Mouse (Mus musculus) hindbrain, embryonic 10.5 days (tissue): Measurements from ENCODE around the gene Ccnd3. TPM values are rescaled to one million over a fixed set of nuclear protein-coding genes. Genes with fewer than 3 reads are reported as not detected.

Experiments used
- DNase-seq: peaks from one replicate; pipeline ENCODE4 v3.0.0-alpha.2; 2017; ENCODE audit warnings: low spot score
- H3K27ac ChIP-seq: fragments of 300-500 bp; sonication (generic); 2 replicates; pipeline ENCODE4 v1.5.1; 2016; ENCODE audit warnings: mild to moderate bottlenecking, moderate library complexity
- H3K27me3 ChIP-seq: fragments of 300-500 bp; sonication (generic); 2 replicates; pipeline ENCODE4 v1.6.1; 2016; ENCODE audit warnings: mild to moderate bottlenecking; ENCODE audit not compliant: poor library complexity, insufficient read depth, severe bottlenecking
- H3K36me3 ChIP-seq: fragments of 300-500 bp; sonication (generic); 2 replicates; pipeline ENCODE4 v1.6.1; 2016; ENCODE audit warnings: mild to moderate bottlenecking, moderate library complexity
- H3K4me1 ChIP-seq: fragments of 300-500 bp; sonication (generic); replicated peaks from 2 replicates; pipeline ENCODE4 v1.6.1; 2016; ENCODE audit warnings: mild to moderate bottlenecking
- H3K4me3 ChIP-seq: fragments of 300-500 bp; sonication (generic); 2 replicates; pipeline ENCODE4 v1.5.1; 2016; ENCODE audit warnings: mild to moderate bottlenecking, moderate library complexity
- H3K9me3 ChIP-seq: fragments of 300-500 bp; sonication (generic); 2 replicates; pipeline ENCODE4 v1.6.1; 2016; ENCODE audit warnings: mild to moderate bottlenecking, moderate library complexity
- WGBS: fragments of 180-500 bp; shearing (Covaris S2); methylation state at CpG from one replicate; pipeline ENCODE4 v1.1.7; 2016; 5-methylcytosine and 5-hydroxymethylcytosine counted together
- polyA plus RNA-seq: library from polyadenylated mRNA; unstranded; fragments of >200 nt; fragmentation: Nextera tagmentation; extraction: Ambion mirVana; gene quantifications from 2 replicates; pipeline ENCODE4 v1.2.1, GENCODE M21; 2016

The Ccnd3 gene
- polyA plus RNA-seq, 1 experiment from 2014 or later = 289 TPM

- Histone ChIP-seq H3K27me3 (0 out of 2 replicates have a peak, but pooled peaks cover 6% of the 10 kb centered on the region), H3K4me3 (no peak overlapping the region), H3K36me3 (no peaks in the 10 kb centered on the region), H3K27ac (no peak overlapping the region; the same call in 1 of the 2 replicates), H3K4me1 (peaks cover 47% of the 10 kb centered on the region), H3K9me3 (no peaks in the 10 kb centered on the region)
- no peak for DNase-seq
- 56% methylated on average over 12 of the region's 12 CpGs for WGBS
These were observed 3.3 kb downstream of the Ccnd3 start for GRCm38 (mm10) chr17:47508012-47508608.

- DNase-seq = no peak
- Histone ChIP-seq H3K4me1 (peaks cover 42% of the 10 kb centered on the region), H3K4me3 (no peak overlapping the region), H3K27ac (no peak overlapping the region), H3K27me3 (0 out of 2 replicates have a peak, but pooled peaks cover 6% of the 10 kb centered on the region), H3K36me3 (no peaks in the 10 kb centered on the region), H3K9me3 (no peaks in the 10 kb centered on the region)
- WGBS = 56% methylated on average over 9 of the region's 9 CpGs
These were observed 4.3 kb downstream of the Ccnd3 start for GRCm38 (mm10) chr17:47509031-47509705.

- peak; percentile 96 for DNase-seq
- H3K27me3 ChIP-seq = no peaks in the 10 kb centered on the region
- peaks cover 25% of the 10 kb centered on the region for H3K4me1 ChIP-seq
- no peaks in the 10 kb centered on the region for H3K36me3 ChIP-seq
- H3K9me3 ChIP-seq = no peaks in the 10 kb centered on the region
- 17% methylated on average over 25 of the region's 25 CpGs for WGBS
- peak overlapping the region; percentile 82 for H3K27ac ChIP-seq
- peak overlapping the region; percentile 34 for H3K4me3 ChIP-seq
These were observed 6.5 kb downstream of the Ccnd3 start for GRCm38 (mm10) chr17:47511111-47512020.

- H3K27ac ChIP-seq = peak overlapping the region; percentile 36; the same call in 1 of the 2 replicates
These were observed 8.3 kb downstream of the Ccnd3 start for GRCm38 (mm10) chr17:47512956-47513775.

GRCm38 (mm10) chr17:47515180-47515844 is 10.5 kb downstream of the Ccnd3 start:
- DNase-seq = no peak
- Histone ChIP-seq H3K9me3 (no peaks in the 10 kb centered on the region), H3K36me3 (no peaks in the 10 kb centered on the region), H3K27me3 (no peaks in the 10 kb centered on the region), H3K4me1 (peaks cover 38% of the 10 kb centered on the region), H3K4me3 (no peak overlapping the region), H3K27ac (no peak overlapping the region)
- WGBS = 79% methylated on average over 7 of the region's 7 CpGs

More at GRCm38 (mm10) chr17:47512956-47513775, 8.3 kb downstream of the Ccnd3 start:
- no peaks in the 10 kb centered on the region for H3K9me3 ChIP-seq
- no peak for DNase-seq
- H3K36me3 ChIP-seq = no peaks in the 10 kb centered on the region
- no peaks in the 10 kb centered on the region for H3K27me3 ChIP-seq
- WGBS = 74% methylated on average over 10 of the region's 10 CpGs
- no peak overlapping the region for H3K4me3 ChIP-seq
- H3K4me1 ChIP-seq = peaks cover 28% of the 10 kb centered on the region

- no peaks in the 10 kb centered on the region for H3K36me3 ChIP-seq
- no peaks in the 10 kb centered on the region for H3K9me3 ChIP-seq
- no peak overlapping the region for H3K4me3 ChIP-seq
- 98% methylated on average over 3 of the region's 3 CpGs for WGBS
- no peaks in the 10 kb centered on the region for H3K27me3 ChIP-seq
- H3K4me1 ChIP-seq = peaks cover 32% of the 10 kb centered on the region
- DNase-seq = no peak
- no peak overlapping the region for H3K27ac ChIP-seq
These were observed 11.4 kb downstream of the Ccnd3 start for GRCm38 (mm10) chr17:47516232-47516631.

- H3K27ac ChIP-seq = peak overlapping the region; percentile 83
- 0 out of 2 replicates have a peak overlapping the region, but pooled peaks have one; percentile 4 for H3K4me3 ChIP-seq
- H3K36me3 ChIP-seq = no peaks in the 10 kb centered on the region
- DNase-seq = peak; percentile 29
- no peaks in the 10 kb centered on the region for H3K9me3 ChIP-seq
- WGBS = 41% methylated on average over 8 of the region's 8 CpGs
- H3K27me3 ChIP-seq = no peaks in the 10 kb centered on the region
- peaks cover 41% of the 10 kb centered on the region for H3K4me1 ChIP-seq
These were observed 13.4 kb downstream of the Ccnd3 start for GRCm38 (mm10) chr17:47518205-47518604.

- Histone ChIP-seq H3K27me3 (no peaks in the 10 kb centered on the region), H3K27ac (peak overlapping the region; percentile 95), H3K4me3 (peak overlapping the region; percentile 40), H3K9me3 (no peaks in the 10 kb centered on the region), H3K4me1 (peaks cover 50% of the 10 kb centered on the region), H3K36me3 (no peaks in the 10 kb centered on the region)
- WGBS = 3% methylated on average over 17 of the region's 17 CpGs
- peak; percentile 82 for DNase-seq
These were observed 16.9 kb downstream of the Ccnd3 start for GRCm38 (mm10) chr17:47521551-47522258.

GRCm38 (mm10) chr17:47522536-47522935 is 17.7 kb downstream of the Ccnd3 start:
- Histone ChIP-seq H3K36me3 (no peaks in the 10 kb centered on the region), H3K27me3 (no peaks in the 10 kb centered on the region), H3K27ac (peak overlapping the region; percentile 95), H3K4me3 (peak overlapping the region; percentile 40; the same call in 1 of the 2 replicates), H3K9me3 (no peaks in the 10 kb centered on the region), H3K4me1 (peaks cover 57% of the 10 kb centered on the region)
- 69% methylated on average over 4 of the region's 4 CpGs for WGBS
- no peak for DNase-seq

GRCm38 (mm10) chr17:47523211-47523682 is 18.4 kb downstream of the Ccnd3 start:
- Histone ChIP-seq H3K27ac (peak overlapping the region; percentile 95), H3K27me3 (no peaks in the 10 kb centered on the region), H3K9me3 (no peaks in the 10 kb centered on the region), H3K36me3 (no peaks in the 10 kb centered on the region), H3K4me3 (no peak overlapping the region), H3K4me1 (peaks cover 57% of the 10 kb centered on the region)
- no peak for DNase-seq
- WGBS = 69% methylated on average over 18 of the region's 18 CpGs

GRCm38 (mm10) chr17:47524055-47524454 is 19.2 kb downstream of the Ccnd3 start:
- WGBS = 78% methylated on average over 8 of the region's 8 CpGs
- H3K4me1 ChIP-seq = peaks cover 62% of the 10 kb centered on the region
- H3K36me3 ChIP-seq = no peaks in the 10 kb centered on the region
- H3K4me3 ChIP-seq = no peak overlapping the region
- DNase-seq = no peak
- H3K9me3 ChIP-seq = no peaks in the 10 kb centered on the region
- H3K27ac ChIP-seq = 0 out of 2 replicates have a peak overlapping the region, but pooled peaks have one; percentile 95
- H3K27me3 ChIP-seq = no peaks in the 10 kb centered on the region
